Mouse (Mus musculus): Measurements from ENCODE around the gene Sclt1.
"Not testable (repeated sequence)": the region's sequence is repeated elsewhere in the genome, so short reads cannot be mapped to it uniquely, and the experiment has no call there.

The Sclt1 gene

DNA sequence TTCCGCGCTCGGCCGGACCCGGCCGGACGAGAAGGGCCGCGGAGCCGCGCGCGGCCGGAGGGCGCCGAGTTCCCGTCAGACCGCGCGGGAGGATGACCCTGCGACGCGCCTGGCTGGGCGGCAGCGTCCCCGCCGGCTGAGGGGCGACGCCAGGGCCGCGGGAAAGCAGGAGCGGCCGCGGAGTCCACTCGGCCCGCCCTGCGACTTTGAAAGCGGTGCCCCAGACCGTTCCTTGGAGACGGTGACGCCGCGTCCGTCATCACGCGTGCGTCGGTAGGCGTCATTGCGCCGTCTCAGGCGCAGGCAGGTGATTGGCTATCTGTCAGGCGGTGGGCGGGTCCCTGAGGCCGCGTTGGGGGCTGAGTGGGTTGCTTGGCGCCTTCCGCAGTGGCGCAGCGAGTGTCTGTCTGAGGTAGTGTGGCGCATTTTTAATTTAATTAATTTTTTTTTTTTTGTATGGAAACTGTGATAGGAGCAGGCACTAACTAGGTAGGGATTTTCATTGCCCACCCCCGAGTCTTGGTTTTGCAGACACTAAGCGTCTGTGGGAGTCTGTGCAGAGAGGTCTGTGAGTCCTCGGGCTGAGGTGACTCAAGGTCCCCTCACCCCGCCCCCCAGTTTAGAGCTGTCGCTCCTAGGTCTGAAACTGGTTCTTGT lies at the start of gene Sclt1, which contains the start of gene D3Ertd751e:
Gene Sclt1, minus strand, starts transcription at position 237 of the 657 bp plus-strand sequence.
Gene D3Ertd751e, plus strand, starts transcription at position 334 of the 657 bp plus-strand sequence.
- DNase-seq: peak; percentile 98

DNA sequence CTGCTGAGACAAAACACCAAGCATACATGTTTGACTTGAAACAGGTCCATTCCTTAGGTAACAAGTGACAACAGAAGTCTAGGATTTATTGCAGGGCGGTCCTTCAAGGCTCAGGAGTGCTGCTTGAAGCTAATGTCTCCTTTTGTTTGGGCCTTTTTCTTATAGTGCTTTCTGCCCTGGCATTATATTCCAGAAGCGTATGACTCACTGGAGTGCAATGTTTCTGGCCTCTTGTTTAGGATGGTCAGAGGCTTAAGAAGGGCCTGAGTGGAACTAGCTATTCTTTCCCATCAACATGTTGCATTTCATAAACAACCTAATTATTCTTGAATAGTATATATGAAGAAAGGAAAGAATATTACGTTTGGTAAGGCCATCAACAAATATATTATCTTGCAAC lies 19.8 kb upstream of the Sclt1 start:
- no peak for DNase-seq

DNA sequence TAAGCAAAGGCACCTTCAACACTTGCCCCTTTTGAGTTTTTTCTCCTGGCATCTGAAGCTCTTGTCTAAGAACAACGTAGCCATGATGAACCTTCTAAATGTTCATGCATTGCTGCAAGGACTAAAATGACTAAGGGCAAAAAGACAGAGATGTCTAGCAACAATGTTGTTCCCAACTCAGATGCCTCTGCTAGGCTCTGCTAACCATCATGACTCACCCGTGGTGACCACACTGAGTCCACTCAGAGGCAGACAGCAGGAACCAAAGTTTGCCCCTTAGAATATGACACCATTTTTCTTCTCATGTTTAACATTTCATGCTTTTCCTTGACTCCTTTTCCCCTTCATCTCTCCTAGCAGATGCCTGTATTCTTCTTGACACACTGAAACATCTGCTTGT lies 12.2 kb upstream of the Sclt1 start:
- DNase-seq: no peak

DNA sequence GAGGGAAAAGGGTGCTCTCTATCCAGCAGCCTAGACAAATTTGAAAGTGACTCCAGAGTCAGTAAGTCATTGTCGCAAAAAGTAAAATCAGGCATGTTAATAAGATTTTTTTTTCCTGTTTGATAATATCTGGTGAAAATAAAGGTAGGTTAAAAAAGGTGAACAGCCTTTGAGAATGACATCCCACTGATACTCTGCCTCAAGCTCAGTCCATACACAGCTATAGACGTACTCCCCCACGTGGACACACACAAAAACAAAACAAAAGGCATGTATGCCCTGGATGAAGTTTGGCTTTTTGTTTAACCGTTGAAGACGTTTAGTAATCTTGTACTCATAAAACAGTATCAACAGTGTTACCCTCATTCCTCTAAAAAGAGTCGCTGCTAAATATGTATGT lies 1.1 kb upstream of the Sclt1 start:
- DNase-seq: peak; percentile 11

DNA sequence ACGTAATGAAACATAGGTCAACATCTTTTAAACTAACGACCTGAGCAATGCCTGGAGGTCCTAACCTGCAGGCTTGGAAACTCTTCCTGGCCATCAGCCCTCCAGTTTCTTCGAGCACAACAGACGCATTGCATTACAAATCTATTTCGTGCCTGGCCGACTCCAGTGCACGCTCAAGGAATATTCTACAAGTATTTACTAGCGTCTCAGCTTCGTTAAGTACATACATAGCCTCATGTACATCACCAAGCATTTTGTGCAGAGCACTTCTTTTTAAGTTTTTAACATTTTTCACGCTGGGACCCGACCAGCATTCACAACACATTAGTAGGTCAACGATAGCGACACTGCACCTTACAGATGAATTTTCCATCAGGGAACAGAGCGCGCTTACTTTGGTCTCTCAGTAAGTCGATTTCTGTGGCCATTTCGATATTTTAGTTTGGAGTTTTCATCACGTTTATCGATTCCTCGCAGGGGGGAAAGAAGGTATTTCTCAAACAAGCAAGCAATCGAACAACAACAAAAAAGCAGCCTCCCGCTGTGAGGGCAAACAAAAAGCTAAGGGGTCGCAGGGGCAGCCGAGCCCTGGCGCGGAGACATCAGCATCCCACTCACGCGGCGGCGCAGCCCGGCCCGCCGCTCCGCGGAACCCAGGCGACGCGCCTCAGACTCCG lies 575 bp downstream of the Sclt1 start:
- DNase-seq: no peak

DNA sequence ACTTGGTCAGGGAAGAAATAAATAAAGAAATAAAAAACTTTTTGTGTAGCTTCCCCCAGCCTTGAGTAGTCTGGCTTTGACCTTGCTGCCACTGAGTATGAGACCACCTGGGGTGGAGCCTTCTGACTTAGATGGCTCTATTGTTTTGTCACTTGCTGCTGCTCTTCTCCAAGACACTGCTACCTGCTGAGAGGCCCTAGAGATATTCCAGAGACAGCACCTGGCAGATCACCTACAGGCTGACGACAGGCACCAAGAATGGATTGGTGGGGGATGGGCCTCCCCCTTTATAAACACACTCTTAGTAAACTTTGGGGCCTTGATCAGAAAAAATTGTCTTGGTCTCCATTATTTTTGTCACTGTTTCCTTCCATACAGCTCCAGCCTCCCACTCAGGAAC lies 46.6 kb downstream of the Sclt1 start:
- no peak for DNase-seq

DNA sequence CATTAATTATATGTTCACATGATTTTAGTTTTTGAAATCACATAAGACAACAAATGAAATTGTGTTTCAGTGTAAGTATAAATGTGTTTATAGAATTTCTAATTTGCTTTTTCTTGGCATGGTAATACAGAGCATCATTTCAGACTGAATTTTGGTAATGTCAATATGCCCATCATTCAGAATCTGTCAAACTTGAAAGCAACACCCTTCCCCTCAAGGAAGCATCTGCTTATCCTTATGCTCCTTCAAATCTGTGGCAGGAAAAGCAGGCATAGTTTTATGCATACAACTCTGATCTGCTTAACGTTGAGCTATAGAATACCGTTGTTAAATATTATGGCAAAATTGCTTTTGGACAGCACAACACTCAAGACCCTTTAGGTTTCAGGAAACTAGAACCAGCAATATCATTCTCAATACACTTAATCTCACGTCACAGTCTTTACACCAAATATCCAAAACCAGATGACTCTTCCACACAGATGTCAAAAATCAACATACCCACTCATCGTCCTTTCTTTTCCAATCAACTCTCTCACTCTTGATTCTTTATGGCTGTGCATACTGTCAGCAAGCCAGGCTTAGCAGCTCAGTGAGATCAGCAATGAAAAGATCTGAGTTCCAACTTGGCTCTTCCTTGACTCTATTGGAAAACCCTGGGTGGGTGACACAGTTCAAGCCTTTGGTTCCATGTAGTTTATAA lies 49.7 kb downstream of the Sclt1 start:
- no peak for DNase-seq

DNA sequence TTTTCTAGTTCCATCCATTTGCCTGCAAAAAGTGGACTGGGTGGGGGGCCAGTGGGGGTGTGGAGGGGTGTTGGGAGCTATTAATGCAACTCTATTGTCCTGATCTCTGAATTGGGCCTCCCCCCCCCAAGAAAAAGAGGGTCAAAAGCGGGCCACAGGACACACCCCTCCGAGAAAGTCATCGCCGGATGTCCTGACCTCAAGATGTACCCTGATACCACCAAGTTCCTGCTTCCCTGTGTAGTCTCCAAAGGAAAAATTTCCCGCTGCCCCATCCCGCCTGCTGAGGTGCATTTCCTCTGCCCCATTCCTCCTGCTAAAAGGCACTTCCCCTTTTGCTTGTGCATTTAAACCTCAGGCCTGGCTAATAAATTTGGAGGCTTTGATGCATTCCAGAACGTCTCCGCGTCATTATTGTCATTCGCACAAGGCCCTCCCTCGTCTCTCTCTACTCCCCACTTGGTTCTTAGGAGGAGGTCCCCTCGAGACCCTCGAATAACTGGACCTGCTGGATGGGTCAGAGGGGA lies 52.1 kb downstream of the Sclt1 start:
- DNase-seq: not testable (repeated sequence)

DNA sequence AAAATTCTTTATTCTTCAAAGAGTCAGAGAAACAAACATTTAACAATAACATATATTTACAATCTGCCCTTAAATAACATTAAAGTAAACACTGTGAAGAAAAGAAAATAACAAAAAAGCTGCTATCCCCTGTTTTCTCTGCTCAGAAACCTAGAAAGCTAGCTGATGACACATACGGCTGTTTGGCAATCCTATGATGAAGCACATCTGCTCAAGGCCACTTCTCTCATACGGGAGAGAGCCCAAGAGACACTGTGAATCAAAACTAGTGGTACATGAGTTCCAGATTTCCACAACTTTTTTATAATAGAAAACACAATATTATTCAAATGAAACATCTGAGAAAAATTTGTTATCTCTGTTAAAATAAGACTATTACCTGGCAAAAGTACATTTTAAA lies 55.9 kb downstream of the Sclt1 start:
- no peak for DNase-seq

DNA sequence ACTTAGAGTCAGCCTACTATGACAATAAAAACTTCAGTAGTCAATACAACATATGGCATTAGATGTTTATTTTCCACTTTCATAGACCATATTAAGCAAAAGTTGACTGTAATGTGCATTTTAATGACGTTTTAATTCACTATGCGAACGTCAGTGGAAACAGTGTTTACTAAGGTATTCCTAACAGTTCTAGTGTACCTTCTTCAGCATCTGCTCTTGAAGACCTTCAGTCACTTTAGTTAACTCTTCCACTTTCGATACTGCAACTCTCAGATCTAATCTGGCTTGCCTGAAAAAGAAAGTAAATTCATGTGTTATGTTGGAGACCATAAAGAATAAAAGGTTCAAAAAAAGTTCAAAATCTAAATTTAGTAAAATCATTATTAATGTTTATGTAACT lies 60.2 kb downstream of the Sclt1 start:
- DNase-seq: no peak

DNA sequence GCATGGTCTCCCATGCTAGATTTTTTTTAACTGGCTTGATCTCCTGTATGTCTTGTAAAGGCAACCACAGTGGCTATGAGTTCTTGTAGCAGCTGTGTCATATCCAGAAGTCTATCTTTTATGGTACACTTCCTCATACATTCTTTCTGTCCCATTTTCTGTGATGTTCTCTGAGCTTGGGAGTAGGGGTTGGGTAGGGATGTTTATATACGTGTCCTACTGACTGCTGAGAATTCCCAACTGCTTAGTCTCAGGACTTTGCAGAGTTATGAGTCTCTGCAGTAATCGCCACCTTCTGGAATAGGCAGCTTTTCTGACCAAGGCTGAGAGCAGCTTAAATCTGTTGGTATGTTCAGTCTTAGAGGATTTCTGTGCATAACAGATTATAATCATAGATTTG lies 65.7 kb downstream of the Sclt1 start:
- DNase-seq: no peak

DNA sequence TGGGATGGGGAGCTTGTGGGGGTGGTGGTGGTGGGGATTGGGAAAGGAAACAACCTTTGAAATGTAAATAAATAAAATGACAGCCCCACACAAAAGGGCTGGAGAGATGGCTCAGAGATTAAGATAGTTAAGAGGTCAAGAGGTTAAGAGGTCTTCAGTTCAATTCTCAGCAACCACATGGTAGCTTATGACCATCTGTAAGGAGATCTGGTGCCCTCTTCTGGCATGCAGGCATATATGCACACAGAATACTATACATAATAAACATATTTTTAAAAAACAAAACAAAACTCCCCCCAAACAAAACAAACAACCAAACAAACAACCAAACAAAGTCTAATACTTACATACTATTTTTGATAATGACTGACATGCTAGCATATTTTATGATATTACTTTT lies 67.5 kb downstream of the Sclt1 start:
- no peak for DNase-seq

DNA sequence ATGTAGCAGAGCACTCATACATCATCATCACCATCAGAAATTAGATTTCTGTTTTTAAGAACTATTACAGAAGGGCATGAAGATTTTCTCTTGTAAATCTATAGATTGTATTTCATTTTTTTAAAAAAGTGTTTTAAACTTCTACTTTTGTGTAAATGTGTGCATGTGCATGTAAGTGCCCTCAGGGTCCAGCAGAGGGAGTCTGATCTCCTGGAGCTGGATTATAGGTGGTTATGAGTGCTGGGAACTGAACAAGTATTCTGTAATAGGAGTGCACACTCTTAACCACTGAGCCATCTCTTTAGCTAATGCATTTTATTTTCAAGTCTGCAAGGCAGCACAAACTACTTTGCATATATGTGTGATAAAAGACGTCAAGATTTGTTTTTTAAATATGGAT lies 86.7 kb downstream of the Sclt1 start:
- no peak for DNase-seq

DNA sequence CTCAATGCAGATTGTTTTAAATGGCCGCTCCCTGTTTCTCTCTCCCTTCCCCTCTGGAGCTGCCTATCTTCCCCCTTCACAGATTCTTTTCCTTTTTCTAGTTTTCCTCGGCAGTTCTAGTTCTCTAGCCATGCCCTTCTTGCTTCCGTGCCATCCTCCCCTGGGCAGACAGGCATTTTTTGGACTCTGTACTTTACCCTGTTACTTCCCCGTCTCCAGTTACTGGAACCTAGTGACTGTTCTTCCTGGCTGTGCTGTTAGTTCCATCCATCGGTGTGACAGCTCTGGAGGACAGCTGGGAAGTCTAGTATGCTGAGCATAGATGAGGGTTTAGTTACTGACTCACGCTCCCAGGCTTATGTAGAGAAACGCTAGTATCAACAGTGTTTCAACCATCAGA lies 121.3 kb downstream of the Sclt1 start:
- no peak for DNase-seq

DNA sequence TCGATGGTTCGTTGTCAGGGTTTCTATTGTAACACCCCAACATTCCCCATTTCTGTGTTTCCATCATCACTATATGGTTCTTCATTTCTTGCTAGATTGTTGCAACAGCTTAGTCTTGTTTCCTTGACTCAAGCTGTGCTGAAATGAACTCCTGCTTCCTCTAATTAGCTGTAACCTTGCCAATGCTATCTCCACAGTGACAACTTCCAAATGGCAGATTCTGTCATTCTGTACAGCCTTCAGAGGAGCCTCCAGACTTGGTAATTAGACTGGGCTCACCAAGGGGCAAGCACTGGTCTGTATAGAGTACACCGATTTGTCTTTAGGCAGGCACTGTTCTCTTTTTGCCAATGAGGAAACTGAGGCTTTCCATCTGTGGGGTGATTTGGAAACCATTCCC lies 123.8 kb downstream of the Sclt1 start:
- no peak for DNase-seq

DNA sequence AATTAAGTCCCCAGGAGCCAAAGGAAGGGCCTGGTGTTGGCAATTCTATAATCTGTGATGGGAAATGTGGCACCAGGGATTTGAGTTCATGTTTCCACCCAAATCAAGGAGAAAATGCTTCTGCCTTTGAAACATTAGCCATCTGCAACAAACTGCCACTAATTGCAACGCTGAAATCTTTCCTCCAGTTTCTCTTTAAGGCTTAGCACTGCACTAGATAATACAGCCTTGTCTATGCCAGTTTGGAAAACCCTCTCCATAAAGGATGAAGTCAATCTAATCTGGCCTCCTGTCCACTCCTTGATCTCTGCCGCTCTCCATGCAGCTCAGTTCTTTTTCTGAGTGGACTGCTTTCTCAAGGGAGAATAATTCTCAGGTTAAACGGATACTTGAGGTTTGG lies 124.3 kb downstream of the Sclt1 start:
- no peak for DNase-seq

DNA sequence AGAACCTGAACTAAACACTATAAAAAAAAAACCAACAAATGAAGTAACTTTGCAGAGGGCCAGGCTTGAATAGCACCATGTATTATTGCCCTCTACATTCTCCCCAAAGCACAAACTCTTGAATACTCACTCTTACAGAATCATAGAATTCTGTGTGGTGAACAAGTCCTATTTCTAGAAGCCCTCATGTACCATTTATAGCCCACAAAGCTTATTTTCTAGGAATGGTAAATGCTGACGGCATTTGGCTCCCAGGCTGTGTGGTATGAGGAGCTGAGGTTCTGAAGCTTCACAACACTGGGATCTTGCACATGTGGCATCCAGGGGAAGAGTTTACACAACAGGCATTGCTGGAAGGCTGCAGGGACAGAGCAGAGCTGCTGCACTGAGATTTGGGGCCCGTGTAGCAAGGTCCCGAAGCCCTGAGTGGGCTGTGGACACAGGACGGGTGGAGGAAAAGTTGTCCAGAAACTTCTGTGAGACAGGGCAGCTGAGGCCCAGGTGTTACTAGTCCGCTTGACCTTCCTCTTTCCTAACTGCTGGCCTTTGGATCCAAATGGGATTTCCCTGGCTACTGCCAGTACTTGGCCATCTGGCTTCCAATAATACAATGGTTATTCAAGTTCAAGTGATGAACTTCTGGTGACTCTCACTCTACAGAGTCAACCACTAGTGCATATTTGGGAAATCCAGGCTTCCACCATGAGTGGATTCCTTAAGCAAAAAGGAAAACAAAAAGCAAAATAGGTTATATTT lies 127.9 kb downstream of the Sclt1 start:
- DNase-seq: no peak

DNA sequence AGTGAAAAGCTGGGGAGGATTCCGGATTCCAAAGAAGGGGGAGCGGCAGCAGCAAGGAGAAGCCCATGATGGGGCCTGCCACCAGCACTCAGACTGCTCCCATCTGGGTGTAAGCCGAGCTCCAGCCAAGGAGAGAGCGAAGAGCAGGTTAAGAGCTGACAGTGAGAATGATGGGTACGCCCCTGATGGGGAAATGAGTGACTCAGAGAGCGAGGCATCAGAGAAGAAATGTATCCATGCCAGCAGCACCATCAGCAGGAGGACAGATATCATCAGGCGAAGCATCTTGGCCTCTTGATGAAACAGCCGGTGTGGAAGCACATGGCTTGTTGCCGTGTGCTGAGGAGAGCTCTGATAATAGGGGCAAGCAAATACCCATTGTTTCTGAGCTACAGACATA lies 128.6 kb downstream of the Sclt1 start:
- DNase-seq: peak; percentile 73

DNA sequence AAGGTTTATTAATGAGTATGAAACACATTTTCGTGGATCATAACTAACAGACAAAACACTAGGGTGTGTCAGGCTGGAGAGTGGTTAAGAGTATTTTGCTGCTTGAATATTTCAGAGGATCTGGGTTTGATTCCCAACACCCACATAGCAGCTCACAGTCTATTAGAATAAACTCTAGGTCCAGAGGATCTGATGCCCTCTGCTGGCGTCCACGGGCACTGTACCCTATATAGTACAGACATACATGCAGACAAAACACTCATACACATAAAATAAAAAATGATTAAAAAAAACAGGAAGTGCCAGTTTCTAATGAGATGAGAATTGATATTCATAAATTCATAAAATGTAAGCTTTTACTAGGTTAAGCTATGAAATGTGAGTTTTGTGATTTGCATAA lies 130.1 kb downstream of the Sclt1 start:
- DNase-seq: no peak

DNA sequence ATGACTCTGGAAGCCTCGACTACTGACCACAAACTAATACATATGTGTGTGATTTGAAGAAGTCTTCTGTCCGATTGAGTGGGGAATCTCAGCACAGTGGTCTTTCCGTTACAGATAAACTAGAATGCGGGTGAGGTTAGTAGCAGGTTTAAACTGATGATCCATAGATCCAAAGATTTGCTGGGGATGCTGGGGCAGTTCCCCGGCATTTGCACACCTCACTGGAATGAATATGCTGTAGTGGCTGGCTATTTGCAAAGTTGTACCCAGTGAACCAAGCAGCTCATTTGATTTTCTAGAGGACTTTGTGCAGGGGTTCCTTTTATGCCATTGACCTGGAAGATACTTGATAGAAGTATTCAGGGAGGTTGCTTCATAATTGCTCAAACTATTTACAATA lies 133.2 kb downstream of the Sclt1 start:
- DNase-seq: no peak

DNA sequence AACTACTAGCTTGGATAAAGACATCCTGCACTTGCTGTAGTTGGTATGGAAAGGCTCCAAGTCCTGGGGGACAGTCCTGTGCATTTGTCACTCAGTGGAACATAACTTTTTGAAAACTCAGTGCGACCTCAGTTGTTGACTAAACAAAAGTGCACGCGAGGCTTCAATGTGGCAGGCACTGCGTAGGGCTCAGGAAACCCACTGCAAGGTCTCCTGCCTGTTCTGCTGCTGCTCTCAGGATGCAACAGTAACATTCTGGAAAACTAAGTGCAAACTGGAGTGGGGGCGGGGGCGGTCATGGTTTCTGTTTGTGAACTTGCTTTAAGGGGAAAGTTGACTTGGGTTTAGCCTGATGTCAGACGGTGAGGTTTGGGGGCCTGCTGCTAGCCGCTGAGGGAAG lies 134.8 kb downstream of the Sclt1 start:
- DNase-seq: no peak

DNA sequence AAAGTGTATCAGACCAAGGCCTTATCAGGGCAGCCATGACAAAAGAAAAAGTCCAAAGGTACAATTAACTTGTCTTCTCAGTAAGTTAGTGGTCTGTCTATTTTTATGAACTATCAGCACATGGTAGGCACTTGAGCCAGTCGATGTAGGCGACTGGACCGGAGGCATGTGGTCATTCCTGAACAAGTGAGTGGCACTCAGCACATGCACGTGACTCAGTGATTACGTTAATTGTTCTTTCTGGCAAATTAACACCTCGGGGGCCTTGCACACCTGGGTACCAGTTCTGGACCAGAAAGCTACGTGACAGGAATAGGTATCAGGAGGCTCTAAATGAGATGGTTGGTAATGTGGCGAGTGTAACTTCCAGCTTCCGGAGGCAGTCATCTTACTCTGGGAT lies 135.3 kb downstream of the Sclt1 start:
- no peak for DNase-seq

DNA sequence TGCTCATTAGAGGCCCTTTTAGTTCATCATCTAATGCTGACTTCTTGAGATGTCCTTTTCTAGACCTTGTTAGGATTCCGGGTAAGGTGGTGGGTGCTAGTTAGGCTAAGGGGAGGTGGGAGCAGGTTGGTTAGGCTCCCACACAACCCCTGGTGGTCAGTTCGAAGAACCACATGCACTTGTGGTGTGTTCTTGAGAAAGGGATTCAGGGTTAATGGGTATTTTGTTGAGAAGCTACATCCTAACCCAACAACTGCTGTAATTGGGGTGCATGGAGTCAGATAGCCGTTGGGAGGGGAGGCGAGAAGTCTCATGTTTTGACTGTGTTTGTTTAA lies 136.0 kb downstream of the Sclt1 start:
- DNase-seq: no peak
